Mouse (Mus musculus) heart, embryonic 14.5 days (tissue): Measurements from ENCODE around the gene Fam216b. TPM values are rescaled to one million over a fixed set of nuclear protein-coding genes. Genes with fewer than 3 reads are reported as not detected.

Experiments used
- ATAC-seq: fragments of 200-750 bp; cut with Nextera tagmentation; 2 replicates; pipeline ENCODE4 v1.8.0; 2017; ENCODE audit warnings: low read depth, moderate TSS enrichment; ENCODE audit not compliant: insufficient number of reproducible peaks, insufficient read depth, low FRiP score
- H3K27ac ChIP-seq, 2 experiments: fragments of 200-500 bp in 1 of 2; fragments of 300-500 bp in 1 of 2; sonication (generic) in 1 of 2; replicated peaks in 1 of 2; 2 replicates each; pipeline ENCODE4 v1.5.1; 2012 to 2014; ENCODE audit warnings: low read depth in 2 of 2, low read length in 2 of 2, control low read depth in 1 of 2, mild to moderate bottlenecking in 1 of 2, mixed read lengths in 1 of 2; ENCODE audit not compliant: control insufficient read depth in 1 of 2, insufficient read depth in 1 of 2
- H3K27me3 ChIP-seq: fragments of 300-500 bp; sonication (generic); 2 replicates; pipeline ENCODE4 v1.6.1; 2014; ENCODE audit warnings: mild to moderate bottlenecking, low read length, control low read depth; ENCODE audit not compliant: control insufficient read depth, insufficient read depth
- H3K36me3 ChIP-seq: fragments of 300-500 bp; sonication (generic); 2 replicates; pipeline ENCODE4 v1.6.1; 2014; ENCODE audit warnings: mild to moderate bottlenecking, control low read depth, low read length, mixed read lengths; ENCODE audit not compliant: control insufficient read depth, insufficient read depth
- H3K4me1 ChIP-seq, 2 experiments: fragments of 200-500 bp in 1 of 2; fragments of 300-500 bp in 1 of 2; sonication (generic) in 1 of 2; 2 replicates each; pipeline ENCODE4 v1.6.1; 2012 to 2014; ENCODE audit warnings: low read length in 2 of 2, control low read depth in 1 of 2, mixed read lengths in 1 of 2; ENCODE audit not compliant: control insufficient read depth in 2 of 2, insufficient read depth in 2 of 2
- H3K4me2 ChIP-seq: fragments of 300-500 bp; sonication (generic); 2 replicates; pipeline ENCODE4 v1.6.1; 2014; ENCODE audit warnings: mild to moderate bottlenecking, low read length
- H3K4me3 ChIP-seq, 2 experiments: fragments of 200-500 bp in 1 of 2; fragments of 300-500 bp in 1 of 2; sonication (generic) in 1 of 2; 2 replicates each; pipeline ENCODE4 v1.5.1; 2012 to 2014; ENCODE audit warnings: low read length in 2 of 2, mild to moderate bottlenecking in 2 of 2, control low read depth in 1 of 2, low read depth in 1 of 2, moderate library complexity in 1 of 2; ENCODE audit not compliant: control insufficient read depth in 1 of 2, insufficient read depth in 1 of 2
- H3K9ac ChIP-seq: fragments of 300-500 bp; sonication (generic); 2 replicates; pipeline ENCODE4 v1.6.1; 2014; ENCODE audit warnings: mild to moderate bottlenecking, low read length
- H3K9me3 ChIP-seq: fragments of 300-500 bp; sonication (generic); 2 replicates; pipeline ENCODE4 v1.6.1; 2016; ENCODE audit warnings: low read length, control low read depth; ENCODE audit not compliant: control insufficient read depth
- WGBS: fragments of 180-500 bp; shearing (Covaris S2); extraction: QIAGEN DNeasy Blood & Tissue Kit; methylation state at CpG from one replicate; pipeline ENCODE4 v1.1.7; 2014; 5-methylcytosine and 5-hydroxymethylcytosine counted together
- polyA plus RNA-seq: library from polyadenylated mRNA; unstranded; fragments of >200 nt; fragmentation: Nextera tagmentation; extraction: Ambion mirVana; gene quantifications from 2 replicates; pipeline ENCODE4 v1.2.1, GENCODE M21; 2014

Fam216b gene
- polyA plus RNA-seq, 1 experiment from 2014 or later, result 0.11 TPM

GRCm38 (mm10) chr14:78041886-78042526 lies 46.8 kb downstream of the Fam216b start:
- no peak overlapping the region for H3K27ac ChIP-seq
- ATAC-seq, result no peak
- H3K9me3 ChIP-seq, result no peaks in the 10 kb centered on the region
- no peaks in the 10 kb centered on the region for H3K4me1 ChIP-seq
- H3K27me3 ChIP-seq, result no peaks in the 10 kb centered on the region
- H3K9ac ChIP-seq, result no peak overlapping the region
- no peaks in the 10 kb centered on the region for H3K36me3 ChIP-seq
- no peak overlapping the region for H3K4me3 ChIP-seq
- 71% methylated on average over 11 of the region's 11 CpGs for WGBS
- H3K4me2 ChIP-seq, result no peak overlapping the region

- Histone ChIP-seq H3K9me3 (no peaks in the 10 kb centered on the region), H3K27me3 (no peaks in the 10 kb centered on the region), H3K4me3 (no peak overlapping the region), H3K9ac (no peak overlapping the region), H3K36me3 (no peaks in the 10 kb centered on the region), H3K27ac (no peak overlapping the region), H3K4me2 (no peak overlapping the region), H3K4me1 (no peaks in the 10 kb centered on the region)
- ATAC-seq, result no peak
- WGBS, result 86% methylated on average over 6 of the region's 6 CpGs
Observed at GRCm38 (mm10) chr14:78040643-78041042, 48.2 kb downstream of the Fam216b start.

GRCm38 (mm10) chr14:78038876-78039275 lies 49.9 kb downstream of the Fam216b start:
- Histone ChIP-seq H3K9me3 (no peaks in the 10 kb centered on the region), H3K27ac (no peak overlapping the region), H3K27me3 (no peaks in the 10 kb centered on the region), H3K36me3 (no peaks in the 10 kb centered on the region), H3K9ac (no peak overlapping the region), H3K4me3 (no peak overlapping the region), H3K4me2 (no peak overlapping the region), H3K4me1 (no peaks in the 10 kb centered on the region)
- no peak for ATAC-seq
- 83% methylated on average over 8 of the region's 8 CpGs for WGBS

Other genes starting within 250 kb of the Fam216b start
- gene Dnajc15, start 213.9 kb downstream of the Fam216b start, polyA plus RNA-seq, result 167 and 179 TPM in 2 replicates
- 0.86 and 1.1 TPM in 2 replicates for gene Epsti1, start 184.8 kb downstream of the Fam216b start, polyA plus RNA-seq
- gene Tnfsf11, start 219.0 kb upstream of the Fam216b start, polyA plus RNA-seq, result 0.23 TPM in 1 of 2 replicates, not detected in the other